16 mouse cellular contexts compared by ENCODE assay signal in the genomic region with DNA sequence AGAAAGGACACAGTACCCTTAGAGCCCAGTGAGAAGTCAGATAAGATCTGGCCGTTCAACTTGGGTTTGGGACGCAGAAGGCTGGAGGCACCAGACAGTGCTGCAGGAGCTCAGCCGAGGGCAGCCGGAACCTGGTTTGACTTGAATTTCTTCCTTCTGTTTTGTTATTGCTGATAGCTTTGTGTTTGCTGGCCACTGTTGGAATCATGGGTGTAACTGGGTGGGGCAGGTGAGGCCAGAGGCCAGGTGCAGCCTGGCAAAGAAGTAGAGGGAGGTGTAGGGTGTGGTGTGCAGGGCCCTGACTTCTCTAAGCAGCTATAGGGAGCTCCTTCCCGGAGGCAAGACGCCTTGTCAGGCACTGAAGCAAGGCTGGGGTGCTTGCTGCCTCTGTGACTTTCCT.
DNase-seq lines count a peak whose midpoint lies in the region; ATAC-seq and TF ChIP-seq lines count a peak whose summit lies in the region.
"Had no signal": no experiment of that assay in that cellular context is flagged by ENCODE, and none has a peak within 500 bp of the region (broad histone marks: within the 10 kb centered on the region; RNA-seq: fewer than 3 reads in every experiment).

No protein-coding gene starts in this region.

- H3K27me3 ChIP-seq in lung, postnatal 0 days (replicated peaks; ENCODE audit: insufficient read depth, low read length): no peaks in the 10 kb centered on the region
- no peaks in the 10 kb centered on the region for H3K27me3 ChIP-seq in intestine, embryonic 15.5 days (replicated peaks)
- no peaks in the 10 kb centered on the region for H3K27me3 ChIP-seq in liver, embryonic 13.5 days
- no peaks in the 10 kb centered on the region for H3K27me3 ChIP-seq in midbrain, embryonic 16.5 days (ENCODE audit: control insufficient read depth, insufficient read depth, low read depth, low read length)
- H3K27me3 ChIP-seq: forebrain, embryonic 15.5 days; hindbrain, embryonic 15.5 days had no signal

- H3K36me3 ChIP-seq in lung, postnatal 0 days (ENCODE audit: insufficient read depth, low read length): no peaks in the 10 kb centered on the region
- H3K36me3 ChIP-seq in intestine, embryonic 15.5 days: no peaks in the 10 kb centered on the region
- no peaks in the 10 kb centered on the region for H3K36me3 ChIP-seq in liver, embryonic 13.5 days
- H3K36me3 ChIP-seq in midbrain, embryonic 16.5 days (ENCODE audit: control insufficient read depth, insufficient read depth, low read length): no peaks in the 10 kb centered on the region
- H3K36me3 ChIP-seq: forebrain, embryonic 15.5 days; hindbrain, embryonic 15.5 days; limb, embryonic 10.5 days had no signal

- H3K9me3 ChIP-seq in lung, postnatal 0 days (ENCODE audit: low read length): no peaks in the 10 kb centered on the region
- H3K9me3 ChIP-seq in intestine, embryonic 15.5 days: no peaks in the 10 kb centered on the region
- H3K9me3 ChIP-seq in liver, embryonic 13.5 days (replicated peaks): no peaks in the 10 kb centered on the region
- no peaks in the 10 kb centered on the region for H3K9me3 ChIP-seq in midbrain, embryonic 16.5 days (replicated peaks; ENCODE audit: control insufficient read depth, low read length, poor library complexity, severe bottlenecking)
- H3K9me3 ChIP-seq: forebrain, embryonic 15.5 days; hindbrain, embryonic 15.5 days; limb, embryonic 10.5 days; megakaryocyte, embryonic 14.5 days had no signal

- no peak overlapping the region for H3K4me3 ChIP-seq in lung, postnatal 0 days (ENCODE audit: low read depth, low read length)
- H3K4me3 ChIP-seq in intestine, embryonic 15.5 days (replicated peaks): no peak overlapping the region
- H3K4me3 ChIP-seq in liver, embryonic 13.5 days (replicated peaks): no peak overlapping the region
- no peak overlapping the region for H3K4me3 ChIP-seq in midbrain, embryonic 16.5 days (ENCODE audit: low read depth, low read length)
- H3K4me3 ChIP-seq: forebrain, embryonic 15.5 days; hindbrain, embryonic 15.5 days; limb, embryonic 10.5 days; megakaryocyte, embryonic 14.5 days; myocyte had no signal

- 48% methylated on average over 6 of the region's 6 CpGs for WGBS in lung, postnatal 0 days
- 63% methylated on average over 6 of the region's 6 CpGs for WGBS in intestine, embryonic 15.5 days
- 57% methylated on average over 6 of the region's 6 CpGs for WGBS in liver, embryonic 13.5 days (ENCODE audit: insufficient replicate concordance)
- 94% methylated on average over 6 of the region's 6 CpGs for WGBS in midbrain, embryonic 16.5 days

- H3K9ac ChIP-seq in lung, postnatal 0 days (replicated peaks; ENCODE audit: low read depth): no peak overlapping the region
- H3K9ac ChIP-seq in intestine, embryonic 15.5 days: no peak overlapping the region
- peak overlapping the region; percentile 34; the same call in 1 of the 2 replicates for H3K9ac ChIP-seq in liver, embryonic 13.5 days
- H3K9ac ChIP-seq in midbrain, embryonic 16.5 days (ENCODE audit: low read depth, low read length): no peak overlapping the region
- H3K9ac ChIP-seq: forebrain, embryonic 15.5 days; hindbrain, embryonic 15.5 days had no signal

- H3K27ac ChIP-seq in lung, postnatal 0 days (ENCODE audit: low read length): no peak overlapping the region
- peak overlapping the region; percentile 83 for H3K27ac ChIP-seq in intestine, embryonic 15.5 days
- H3K27ac ChIP-seq in liver, embryonic 13.5 days: no peak overlapping the region
- no peak overlapping the region for H3K27ac ChIP-seq in midbrain, embryonic 16.5 days (ENCODE audit: low read length)
- H3K27ac ChIP-seq: forebrain, embryonic 15.5 days; hindbrain, embryonic 15.5 days; limb, embryonic 10.5 days had no signal

- no peak for TF ChIP-seq CTCF in lung, postnatal 0 days (IDR thresholded peaks at IDR 0.05)

- H3K4me2 ChIP-seq in lung, postnatal 0 days (replicated peaks; ENCODE audit: low read depth, low read length): no peak overlapping the region
- H3K4me2 ChIP-seq in intestine, embryonic 15.5 days (replicated peaks): 0 out of 2 replicates have a peak overlapping the region, but pooled peaks have one; percentile 11
- H3K4me2 ChIP-seq in liver, embryonic 13.5 days: 0 out of 2 replicates have a peak overlapping the region, but pooled peaks have one; percentile 7
- no peak overlapping the region for H3K4me2 ChIP-seq in midbrain, embryonic 16.5 days (ENCODE audit: low read length)
- H3K4me2 ChIP-seq: forebrain, embryonic 15.5 days; hindbrain, embryonic 15.5 days had no signal

- DNase-seq in lung, postnatal 0 days (ENCODE audit: low spot score): no peak
- DNase-seq in lung, postnatal 10 days: no peak
- DNase-seq in liver, embryonic 13.5 days: no peak
- peak; percentile 49 to 66 for DNase-seq in urinary bladder, postnatal 36 days (ENCODE audit: low spot score in 2 of 2)
- DNase-seq in right cerebral cortex, postnatal 4 days: no peak
- DNase-seq: cerebellum, adult 2 months; gastrocnemius, postnatal 14 days; layer of hippocampus, adult 9-11 months; thymus, postnatal 25 days had no signal

- no peaks in the 10 kb centered on the region for H3K4me1 ChIP-seq in lung, postnatal 0 days (ENCODE audit: insufficient read depth, low read depth, low read length)
- H3K4me1 ChIP-seq in intestine, embryonic 15.5 days (replicated peaks): 0 out of 2 replicates have a peak, but pooled peaks cover 8% of the 10 kb centered on the region
- peaks cover 57% of the 10 kb centered on the region for H3K4me1 ChIP-seq in liver, embryonic 13.5 days (replicated peaks)
- H3K4me1 ChIP-seq in midbrain, embryonic 16.5 days (ENCODE audit: control insufficient read depth, insufficient read depth, low read length): no peaks in the 10 kb centered on the region
- H3K4me1 ChIP-seq: forebrain, embryonic 15.5 days; hindbrain, embryonic 15.5 days; megakaryocyte, embryonic 14.5 days had no signal

- ATAC-seq in lung, postnatal 0 days: peak; percentile 57
- ATAC-seq in intestine, embryonic 15.5 days: peak; percentile 95
- ATAC-seq in liver, embryonic 13.5 days (ENCODE audit: low read depth): no peak
- no peak for ATAC-seq in midbrain, embryonic 16.5 days
- ATAC-seq: forebrain, embryonic 15.5 days had no signal

- no peak for TF ChIP-seq EP300 in lung, postnatal 0 days (IDR thresholded peaks at IDR 0.05)

Comparison
In these comparisons a context has a peak if more than half of its experiments do, and no peak if none do; other contexts are left out.
1. ATAC-seq: peak in lung, postnatal 0 days (single experiment) and intestine, embryonic 15.5 days (single experiment); none in liver, embryonic 13.5 days (single experiment) and midbrain, embryonic 16.5 days (single experiment).
2. DNase-seq: peak in urinary bladder, postnatal 36 days (2 of 2); none in lung, postnatal 0 days (single experiment), lung, postnatal 10 days (single experiment), liver, embryonic 13.5 days (single experiment) and right cerebral cortex, postnatal 4 days (single experiment).
3. H3K4me2 ChIP-seq: peak in intestine, embryonic 15.5 days (single experiment) and liver, embryonic 13.5 days (single experiment); none in lung, postnatal 0 days (single experiment) and midbrain, embryonic 16.5 days (single experiment).